Mouse (Mus musculus) adrenal gland, postnatal 14 days (tissue): ENCODE measurements around the gene Gm11492. TPM values are rescaled to one million over a fixed set of nuclear protein-coding genes. Genes with fewer than 3 reads are reported as not detected.

Source experiments
- DNase-seq: peaks from one replicate; pipeline ENCODE4 v3.0.0; 2021; ENCODE audit warnings: mixed read lengths
- total RNA-seq: library from RNA; stranded (reverse); gene quantifications from 2 replicates; pipeline ENCODE4 v1.2.3, GENCODE M21; 2021

The Gm11492 gene
- total RNA-seq, 1 experiment from 2014 or later, result not detected

DNA sequence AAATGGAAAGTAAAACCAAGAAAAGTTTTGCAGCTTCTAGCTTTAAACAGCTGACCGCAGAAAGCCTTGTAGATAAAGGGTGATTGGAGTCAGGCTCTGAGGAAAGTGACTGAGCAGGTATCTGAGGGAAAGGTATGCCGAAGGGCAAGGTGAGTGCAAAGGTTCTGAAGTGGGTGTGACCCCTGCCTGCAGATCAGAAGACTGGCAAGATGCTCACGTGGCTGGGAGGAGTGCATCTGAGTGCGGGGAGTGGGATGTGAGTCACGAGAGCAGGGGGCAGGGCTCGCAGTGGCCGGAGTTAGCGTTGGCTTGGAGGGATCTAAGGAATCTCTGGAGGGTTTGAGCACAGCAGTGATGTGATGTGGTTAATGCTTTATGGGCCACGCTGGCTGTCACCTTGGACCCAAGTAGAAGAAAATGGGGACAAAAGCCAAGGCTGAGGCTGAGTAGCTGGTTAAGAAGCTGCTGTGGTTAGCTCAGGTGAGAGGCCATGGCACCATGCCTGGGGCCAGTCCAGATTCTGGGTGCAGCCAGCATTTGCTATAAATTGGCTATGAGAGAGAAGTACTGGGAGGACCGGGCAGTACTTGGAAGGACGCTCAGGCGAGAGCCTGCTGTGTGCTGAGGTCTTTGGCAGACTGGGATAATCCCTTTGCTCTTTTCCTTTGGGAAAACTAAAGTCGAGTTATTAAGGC is 33.1 kb downstream of the Gm11492 start:
- peak; percentile 66 for DNase-seq

DNA sequence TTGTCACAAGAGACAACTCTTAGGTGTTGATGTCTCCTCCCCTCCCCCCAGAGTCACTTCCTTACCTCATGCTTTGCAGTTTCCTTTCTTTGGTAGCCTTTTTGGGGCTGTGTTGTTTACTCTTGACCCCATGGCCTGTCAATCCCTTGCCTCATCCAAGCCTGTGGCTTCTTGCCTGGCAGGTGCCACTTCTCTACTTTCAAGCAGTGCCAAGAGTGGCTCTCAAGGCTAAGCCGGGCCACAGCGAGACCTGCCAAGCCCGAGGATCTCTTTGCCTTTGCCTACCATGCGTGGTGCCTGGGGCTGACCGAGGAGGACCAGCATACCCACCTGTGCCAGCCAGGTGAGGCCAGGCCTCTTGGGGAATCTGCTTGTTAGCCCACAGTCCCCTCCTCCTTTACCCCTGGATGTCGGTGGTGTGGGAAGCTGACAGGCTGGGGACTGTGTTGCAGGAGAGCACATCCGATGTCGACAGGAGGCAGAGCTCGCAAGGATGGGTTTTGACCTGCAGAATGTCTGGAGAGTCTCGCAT is 33.9 kb downstream of the Gm11492 start:
- no peak for DNase-seq

DNA sequence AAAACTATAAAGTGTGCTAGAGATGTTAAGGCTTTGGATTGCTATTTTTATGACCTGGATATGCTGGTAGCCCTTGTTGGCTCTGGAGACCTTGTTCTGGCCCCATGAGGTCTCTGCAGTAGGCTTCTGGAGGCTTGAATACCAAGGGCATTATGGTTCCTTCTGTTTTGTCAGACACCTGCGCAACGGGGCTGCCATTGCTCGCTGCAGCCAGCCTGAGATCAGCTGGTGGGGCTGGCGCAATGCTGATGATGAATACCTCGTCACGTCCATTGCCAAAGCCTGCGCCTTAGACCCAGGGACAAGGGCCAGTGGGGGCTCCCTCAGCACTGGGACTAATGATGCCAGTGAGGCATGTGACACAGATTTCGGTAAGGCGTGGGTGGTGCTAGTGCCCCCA is 35.8 kb downstream of the Gm11492 start:
- DNase-seq, result no peak

DNA sequence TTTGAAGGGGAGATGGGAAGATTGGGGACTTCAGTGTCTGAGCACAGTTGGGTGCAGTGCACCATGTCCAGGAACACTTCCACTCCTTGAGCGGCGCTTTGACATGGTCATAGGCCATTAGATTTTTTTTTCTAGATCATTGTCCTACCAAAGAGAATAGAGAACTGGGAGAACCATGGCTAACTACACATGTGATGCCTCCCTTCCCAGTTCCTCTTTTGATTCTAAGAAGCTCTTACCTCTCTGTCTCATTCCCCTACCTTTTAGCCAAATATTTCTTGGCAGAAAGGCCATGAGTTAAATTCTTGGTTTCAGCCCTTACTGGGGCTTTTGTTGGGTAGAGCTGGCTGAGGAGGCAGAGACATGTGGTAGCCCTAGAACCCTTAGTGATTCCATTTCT is 37.1 kb downstream of the Gm11492 start:
- DNase-seq, result no peak

DNA sequence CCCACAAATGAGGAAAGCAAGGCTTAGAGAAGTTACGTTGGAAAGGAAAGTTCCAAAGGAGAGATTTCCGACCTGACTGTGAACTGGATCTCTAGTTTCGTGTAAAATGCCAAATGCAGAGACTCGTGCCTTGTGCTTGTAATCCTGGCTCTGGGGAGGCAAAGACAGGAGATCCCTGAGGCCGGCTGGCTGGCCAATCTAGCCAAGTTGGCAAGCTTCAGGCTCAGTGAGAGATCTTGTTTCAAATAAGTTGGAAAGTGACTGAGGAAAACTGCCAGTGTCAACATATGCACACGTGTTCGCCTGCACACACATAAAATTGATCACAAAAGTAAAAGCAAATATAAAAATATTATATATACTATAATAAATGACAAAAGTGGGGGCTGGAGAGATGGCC is 42.8 kb downstream of the Gm11492 start:
- DNase-seq, result peak; percentile 56

DNA sequence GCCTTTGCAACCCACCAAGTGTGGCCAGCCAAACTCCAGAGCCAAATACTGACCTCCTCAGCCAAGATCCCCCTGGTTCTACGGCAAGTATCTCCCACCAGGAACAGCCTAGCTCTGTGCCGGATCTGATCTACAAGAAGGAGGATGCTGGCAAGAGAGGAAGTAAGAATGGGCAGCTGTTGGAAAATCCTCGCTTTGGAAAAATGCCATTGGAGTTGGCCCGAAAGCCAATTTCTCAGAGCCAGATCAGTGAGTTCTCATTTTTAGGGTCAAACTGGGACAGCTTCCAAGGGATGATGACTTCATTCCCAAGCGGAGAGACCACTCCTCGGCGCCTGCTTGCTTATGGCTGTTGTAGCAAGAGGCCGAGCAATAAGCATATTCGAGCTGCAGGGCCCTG is 45.1 kb downstream of the Gm11492 start:
- no peak for DNase-seq

DNA sequence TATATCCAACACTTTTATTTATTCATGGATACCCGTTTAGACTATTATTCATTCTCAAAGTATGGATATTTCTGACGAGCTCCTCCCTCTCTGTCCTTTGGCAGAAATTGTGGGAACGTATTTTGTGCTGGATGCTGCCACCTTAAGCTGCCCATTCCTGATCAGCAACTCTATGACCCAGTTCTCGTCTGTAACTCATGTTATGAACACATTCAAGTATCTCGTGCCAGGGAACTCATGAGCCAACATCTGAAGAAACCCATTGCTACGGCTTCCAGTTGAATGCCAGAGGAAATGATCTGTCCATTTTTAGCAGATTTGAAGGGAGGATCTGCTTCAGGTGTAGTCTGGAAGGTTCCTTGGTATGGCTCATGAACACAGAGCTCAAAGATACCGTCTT is 47.5 kb downstream of the Gm11492 start:
- no peak for DNase-seq

DNA sequence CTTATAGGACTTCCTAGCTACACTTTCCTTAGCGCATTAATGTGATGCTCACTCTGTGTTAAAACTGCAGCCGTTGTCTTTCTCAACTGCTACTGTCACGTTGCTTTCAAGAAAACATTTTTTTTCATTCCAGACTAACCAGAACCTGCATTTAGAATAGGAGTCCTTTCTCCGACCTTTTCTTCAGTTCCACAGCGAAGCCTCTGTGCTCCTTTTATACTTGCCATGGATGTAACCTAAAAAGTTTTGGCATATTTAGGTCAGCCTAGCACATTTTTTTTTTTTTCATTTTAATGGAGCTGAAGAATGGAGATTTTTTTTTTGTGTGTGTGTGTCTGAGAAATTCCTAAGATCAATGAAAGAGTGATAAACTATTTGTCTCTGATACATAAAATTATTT is 49.1 kb downstream of the Gm11492 start:
- DNase-seq, result no peak

DNA sequence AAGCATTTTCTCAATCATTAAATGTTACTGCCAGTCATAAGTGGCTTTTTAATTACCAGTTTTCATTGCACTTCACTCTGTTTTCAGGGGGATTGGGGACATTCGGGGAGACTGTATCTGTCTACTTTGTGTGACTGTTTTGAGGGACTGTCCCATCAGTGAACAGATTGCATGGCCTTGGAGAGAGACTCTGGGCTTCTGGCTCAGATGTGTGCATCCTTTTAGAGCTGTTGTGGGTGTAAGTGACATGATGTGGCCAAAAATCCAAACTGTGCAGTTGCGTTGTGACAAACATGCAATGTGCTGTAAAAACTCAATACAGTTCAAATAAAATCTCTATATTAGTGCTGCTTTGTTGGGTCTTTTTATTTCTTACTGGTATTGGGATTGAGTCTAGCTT is 49.5 kb downstream of the Gm11492 start:
- DNase-seq, result no peak

DNA sequence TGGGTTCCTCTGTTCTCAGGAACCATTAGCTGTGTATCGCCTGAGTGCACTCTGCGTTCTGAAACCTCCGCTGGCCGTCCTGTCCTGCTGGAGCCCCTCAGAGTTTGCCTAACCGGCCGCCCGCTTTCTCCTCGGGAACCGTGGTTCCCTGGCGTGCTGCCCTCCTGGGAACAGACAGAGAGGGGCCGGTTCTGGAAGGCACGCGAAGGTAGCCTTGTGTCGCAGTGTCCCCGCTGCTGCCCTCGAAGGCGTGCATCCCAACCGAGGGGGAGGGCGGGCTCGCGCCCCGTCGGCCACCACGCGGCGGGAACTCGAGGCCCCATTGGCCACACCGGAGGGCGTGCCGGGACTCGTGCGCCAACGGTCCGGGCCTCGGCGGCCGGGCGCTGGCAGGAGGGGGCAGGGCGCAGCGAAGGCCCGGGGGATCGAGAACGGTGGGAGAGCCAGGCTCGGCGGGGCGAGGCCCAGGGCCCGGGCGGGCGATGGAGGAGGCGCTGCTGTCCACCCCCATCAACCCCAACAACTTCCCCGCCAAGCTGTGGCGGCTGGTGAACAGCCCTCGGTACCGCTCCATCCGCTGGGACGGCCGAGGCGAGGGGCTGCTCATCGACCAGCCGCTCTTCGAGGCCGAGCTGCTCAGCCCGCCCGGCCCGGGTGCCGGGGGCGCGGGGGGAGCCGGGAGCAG is 50.5 kb downstream of the Gm11492 start, which contains the start of gene Hsf5:
Hsf5 (plus strand) TSS at position 375 of the 685 bp plus-strand sequence.
- DNase-seq, result no peak

DNA sequence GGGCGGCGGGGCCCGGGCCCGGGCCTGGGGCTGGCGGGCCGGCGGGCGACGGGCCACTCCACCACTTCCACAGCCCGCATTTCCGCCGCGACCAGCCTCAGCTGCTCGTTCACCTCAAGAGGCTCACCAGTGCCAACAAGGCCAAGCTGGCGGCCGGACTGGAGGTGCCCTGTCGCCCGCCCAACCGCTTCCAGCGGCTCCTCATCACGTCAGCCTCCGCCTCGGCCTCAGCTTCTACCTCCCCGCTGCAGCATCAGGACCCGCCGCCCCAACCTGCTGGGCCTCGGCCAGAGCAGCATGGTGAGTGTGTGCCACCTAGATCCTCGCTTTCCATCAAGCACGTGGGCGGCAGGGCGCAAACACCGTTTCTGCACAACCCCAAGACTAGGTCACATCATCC is 51.2 kb downstream of the Gm11492 start:
- no peak for DNase-seq

Other genes with a start within 250 kb of the Gm11492 start
- 14.6 and 16.1 TPM in 2 replicates for gene Ppm1e, start 207.6 kb upstream of the Gm11492 start, total RNA-seq
- 2.9 and 3.6 TPM in 2 replicates for gene Rad51c, start 161.7 kb upstream of the Gm11492 start, total RNA-seq
- gene Tex14, start 161.6 kb upstream of the Gm11492 start, total RNA-seq, result 0.53 and 0.67 TPM in 2 replicates
- gene Sept4, start 2.2 kb downstream of the Gm11492 start, total RNA-seq, result 44.4 and 45.3 TPM in 2 replicates
- gene Mtmr4, start 25.5 kb downstream of the Gm11492 start, total RNA-seq, result 23.7 and 27.7 TPM in 2 replicates
- not detected in 2 replicates for gene Hsf5, start 50.5 kb downstream of the Gm11492 start, total RNA-seq
- 5.7 and 6.4 TPM in 2 replicates for gene Rnf43, start 96.1 kb downstream of the Gm11492 start, total RNA-seq
- 56.5 and 74.2 TPM in 2 replicates for gene Supt4a, start 170.9 kb downstream of the Gm11492 start, total RNA-seq
- gene Tspoap1, start 193.9 kb downstream of the Gm11492 start, total RNA-seq, result 2.8 and 3.9 TPM in 2 replicates
- gene Mpo, start 226.9 kb downstream of the Gm11492 start, total RNA-seq, result 0.64 and 1.4 TPM in 2 replicates